Mouse (Mus musculus) liver, embryonic 11.5 days (tissue): ENCODE results near the gene Spata7. TPM values are rescaled to one million over a fixed set of nuclear protein-coding genes. Genes with fewer than 3 reads are reported as not detected.

Experiments
- ATAC-seq: fragments of 200-750 bp; cut with Nextera tagmentation; replicated peaks from 2 replicates; pipeline ENCODE4 v1.8.0; 2017; ENCODE audit warnings: moderate number of reproducible peaks, mild to moderate bottlenecking, moderate TSS enrichment, moderate library complexity; ENCODE audit not compliant: low FRiP score
- DNase-seq: peaks from one replicate; pipeline ENCODE4 v3.0.0-alpha.2; 2017; ENCODE audit warnings: low spot score
- H3K27ac ChIP-seq: fragments of 300-500 bp; sonication (generic); 2 replicates; pipeline ENCODE4 v1.5.1; 2014; ENCODE audit warnings: mild to moderate bottlenecking, low read depth, low read length, control low read depth
- H3K27me3 ChIP-seq: fragments of 300-500 bp; sonication (generic); replicated peaks from 2 replicates; pipeline ENCODE4 v1.6.1; 2014; ENCODE audit warnings: low read length, mixed read lengths; ENCODE audit not compliant: control insufficient read depth, insufficient read depth
- H3K36me3 ChIP-seq: fragments of 300-500 bp; sonication (generic); 2 replicates; pipeline ENCODE4 v1.6.1; 2014; ENCODE audit warnings: mild to moderate bottlenecking, low read length, moderate library complexity, mixed read lengths; ENCODE audit not compliant: control insufficient read depth, insufficient read depth
- H3K4me1 ChIP-seq: fragments of 300-500 bp; sonication (generic); replicated peaks from 2 replicates; pipeline ENCODE4 v1.6.1; 2014; ENCODE audit warnings: low read length, mixed read lengths; ENCODE audit not compliant: control insufficient read depth, insufficient read depth
- H3K4me2 ChIP-seq: fragments of 300-500 bp; sonication (generic); 2 replicates; pipeline ENCODE4 v1.6.1; 2014; ENCODE audit warnings: mild to moderate bottlenecking, control low read depth, moderate library complexity
- H3K4me3 ChIP-seq: fragments of 300-500 bp; sonication (generic); 2 replicates; pipeline ENCODE4 v1.5.1; 2014; ENCODE audit warnings: low read depth, low read length, control low read depth
- H3K9ac ChIP-seq: fragments of 300-500 bp; sonication (generic); 2 replicates; pipeline ENCODE4 v1.6.1; 2014; ENCODE audit warnings: low read depth, low read length, control low read depth
- H3K9me3 ChIP-seq: fragments of 300-500 bp; sonication (generic); 2 replicates; pipeline ENCODE4 v1.6.1; 2016; ENCODE audit warnings: low read length, inconsistent platforms, mixed read lengths; ENCODE audit not compliant: control insufficient read depth
- WGBS: fragments of 180-500 bp; shearing (Covaris S2); extraction: QIAGEN DNeasy Blood & Tissue Kit; methylation state at CpG from one replicate; pipeline ENCODE4 v1.1.7; 2014; 5-methylcytosine and 5-hydroxymethylcytosine counted together
- polyA plus RNA-seq: library from polyadenylated mRNA; unstranded; fragments of >200 nt; fragmentation: Nextera tagmentation; extraction: Ambion mirVana; gene quantifications from 2 replicates; pipeline ENCODE4 v1.2.1, GENCODE M21; 2014

Spata7 gene
- polyA plus RNA-seq, 1 experiment from 2014 or later, result 9.7 TPM

DNA sequence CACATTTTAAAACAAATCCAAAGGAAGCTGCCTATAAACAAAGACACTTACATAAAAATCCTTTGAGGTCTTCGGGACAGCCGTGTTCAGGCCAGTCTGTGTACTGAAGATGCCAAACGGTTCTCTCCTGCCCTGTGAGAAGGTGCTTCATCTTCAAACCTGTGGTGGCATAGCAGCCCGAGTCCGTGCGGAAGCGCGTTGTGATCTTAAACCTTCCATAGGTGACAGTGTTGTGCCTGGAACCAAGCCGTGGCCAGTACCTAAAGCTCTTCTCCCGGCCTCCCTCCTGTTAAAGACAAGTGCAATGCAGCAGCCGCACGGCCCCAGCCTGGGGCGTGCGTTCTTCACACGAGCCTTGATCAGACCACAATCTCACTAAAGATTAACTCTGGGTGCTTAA lies 51.9 kb downstream of the Spata7 start:
- ATAC-seq (no peak), DNase-seq (no peak)

DNA sequence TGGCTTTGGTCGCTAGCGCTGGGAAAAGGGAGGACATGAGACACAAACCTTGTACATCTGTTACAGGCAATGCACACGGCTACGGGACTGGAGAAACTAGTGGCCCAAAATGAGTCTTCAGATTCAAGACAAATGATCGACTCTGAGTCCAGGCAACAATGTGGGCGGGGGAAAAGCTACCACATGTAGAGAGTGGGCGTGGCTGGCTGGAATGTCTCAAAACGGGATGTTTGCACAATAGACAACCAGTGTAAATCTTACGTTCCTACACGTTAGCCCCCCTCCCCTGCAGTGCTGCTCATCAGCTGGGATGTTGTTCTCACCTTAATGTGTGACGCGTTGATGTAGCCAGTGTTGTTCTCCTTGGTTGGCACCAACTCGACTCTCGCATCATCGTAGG lies 54.2 kb downstream of the Spata7 start:
- Histone ChIP-seq H3K9ac (no peak overlapping the region), H3K27me3 (no peaks in the 10 kb centered on the region), H3K9me3 (no peaks in the 10 kb centered on the region), H3K4me2 (no peak overlapping the region), H3K36me3 (peaks cover 2% of the 10 kb centered on the region), H3K4me3 (no peak overlapping the region), H3K4me1 (no peaks in the 10 kb centered on the region), H3K27ac (no peak overlapping the region)
- 85% methylated on average over 15 of the region's 15 CpGs for WGBS
- no peak for DNase-seq
- no peak for ATAC-seq

More for the DNA sequence above, 51.9 kb downstream of the Spata7 start:
- H3K9ac ChIP-seq, result no peak overlapping the region
- no peaks in the 10 kb centered on the region for H3K27me3 ChIP-seq
- 88% methylated on average over 15 of the region's 15 CpGs for WGBS
- no peaks in the 10 kb centered on the region for H3K4me1 ChIP-seq
- peaks cover 2% of the 10 kb centered on the region for H3K36me3 ChIP-seq
- H3K4me2 ChIP-seq, result no peak overlapping the region
- no peak overlapping the region for H3K4me3 ChIP-seq
- H3K9me3 ChIP-seq, result no peaks in the 10 kb centered on the region
- no peak overlapping the region for H3K27ac ChIP-seq

DNA sequence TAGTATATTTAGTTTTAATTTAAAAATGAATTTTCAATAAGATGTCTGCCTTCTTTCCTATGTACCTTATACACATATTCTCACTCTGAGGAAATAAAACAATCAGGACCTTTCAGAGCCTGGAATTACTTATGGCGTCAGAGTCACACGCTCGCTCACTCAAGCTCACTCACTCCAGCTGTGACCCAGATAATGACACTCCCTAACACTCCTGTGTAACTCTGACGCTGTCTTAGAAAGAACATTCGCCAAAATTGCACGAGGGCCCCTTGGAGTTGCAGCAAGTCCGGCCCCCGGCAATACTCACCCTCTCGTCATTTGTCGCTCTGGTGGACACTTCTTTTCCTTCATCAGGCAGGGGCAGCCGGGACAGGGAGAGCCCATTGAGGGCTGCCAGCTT lies 55.2 kb downstream of the Spata7 start:
- no peak for ATAC-seq
- Histone ChIP-seq H3K9me3 (no peaks in the 10 kb centered on the region), H3K4me1 (no peaks in the 10 kb centered on the region), H3K27ac (no peak overlapping the region), H3K9ac (no peak overlapping the region), H3K4me3 (no peak overlapping the region), H3K4me2 (no peak overlapping the region), H3K36me3 (peaks cover 2% of the 10 kb centered on the region), H3K27me3 (no peaks in the 10 kb centered on the region)
- 82% methylated on average over 11 of the region's 11 CpGs for WGBS
- DNase-seq, result no peak

DNA sequence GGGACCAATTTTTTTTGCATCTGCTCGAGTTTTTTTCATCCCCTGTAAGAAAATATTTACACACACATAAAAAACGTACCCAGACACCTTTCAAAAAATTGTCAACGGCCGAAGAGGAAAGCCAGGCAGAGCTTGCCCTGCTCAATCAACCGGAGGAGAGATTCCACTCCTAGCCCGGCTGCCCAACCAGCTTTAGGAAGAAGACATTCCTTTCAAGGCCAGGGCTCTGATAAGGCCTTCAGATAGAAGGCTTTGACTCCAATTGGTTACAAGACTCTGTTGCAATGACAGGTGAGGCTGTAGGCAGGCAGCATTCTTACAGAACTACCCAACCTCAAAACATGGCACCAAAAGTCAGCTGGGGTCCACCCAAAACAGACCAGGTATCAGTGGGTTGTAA lies 55.6 kb downstream of the Spata7 start:
- ATAC-seq, result no peak
- DNase-seq, result no peak
- no peak overlapping the region for H3K4me2 ChIP-seq
- no peak overlapping the region for H3K4me3 ChIP-seq
- WGBS, result 63% methylated on average over 6 of the region's 6 CpGs
- no peaks in the 10 kb centered on the region for H3K4me1 ChIP-seq
- H3K36me3 ChIP-seq, result no peaks in the 10 kb centered on the region; the same call in 1 of the 2 replicates
- no peak overlapping the region for H3K9ac ChIP-seq
- no peaks in the 10 kb centered on the region for H3K27me3 ChIP-seq
- no peaks in the 10 kb centered on the region for H3K9me3 ChIP-seq
- H3K27ac ChIP-seq, result no peak overlapping the region

DNA sequence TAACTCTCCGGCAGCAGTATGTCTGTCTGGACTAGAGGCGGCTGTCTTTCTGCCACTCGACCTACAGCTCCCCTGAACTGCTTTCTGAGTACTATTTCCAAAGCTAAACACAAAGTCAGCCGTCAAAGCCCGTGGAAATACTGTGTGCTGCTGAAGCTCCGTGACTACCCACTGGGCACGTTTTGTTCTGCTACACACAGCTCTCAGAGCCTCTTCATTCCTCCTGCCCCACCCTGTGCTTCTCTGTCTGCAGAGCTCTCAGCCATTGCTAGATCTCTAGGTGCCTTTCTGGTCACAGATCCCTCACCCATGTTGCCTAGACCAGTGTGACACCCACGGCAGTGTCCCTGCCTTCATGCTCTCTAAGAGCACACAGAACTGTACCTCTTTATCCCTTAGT lies 62.3 kb downstream of the Spata7 start:
- ATAC-seq (no peak), DNase-seq (no peak)
- Histone ChIP-seq H3K9me3 (no peaks in the 10 kb centered on the region), H3K4me1 (no peaks in the 10 kb centered on the region), H3K27ac (no peak overlapping the region), H3K27me3 (no peaks in the 10 kb centered on the region), H3K4me2 (no peak overlapping the region), H3K4me3 (no peak overlapping the region), H3K36me3 (no peaks in the 10 kb centered on the region; the same call in 1 of the 2 replicates), H3K9ac (no peak overlapping the region)
- 84% methylated on average over 8 of the region's 8 CpGs for WGBS

DNA sequence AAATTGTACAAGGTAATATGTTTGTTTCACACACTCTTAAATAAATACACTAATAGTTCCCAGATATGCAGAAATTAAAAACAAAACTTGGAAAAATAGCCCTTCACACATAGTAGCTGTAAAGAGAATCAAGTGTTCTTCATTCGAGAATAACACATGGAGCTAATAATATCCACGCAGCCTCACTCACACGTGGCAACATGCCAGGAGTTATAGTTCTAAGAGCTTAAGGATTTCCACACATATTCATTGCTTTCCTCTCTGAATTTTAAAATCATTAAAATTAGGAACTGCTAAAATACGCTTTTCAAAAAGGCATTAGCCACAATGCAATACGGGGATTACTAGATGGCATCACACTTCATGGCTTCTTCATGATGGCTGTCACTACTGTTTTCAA lies 69.2 kb downstream of the Spata7 start:
- Histone ChIP-seq H3K9ac (no peak overlapping the region), H3K9me3 (no peaks in the 10 kb centered on the region)

DNA sequence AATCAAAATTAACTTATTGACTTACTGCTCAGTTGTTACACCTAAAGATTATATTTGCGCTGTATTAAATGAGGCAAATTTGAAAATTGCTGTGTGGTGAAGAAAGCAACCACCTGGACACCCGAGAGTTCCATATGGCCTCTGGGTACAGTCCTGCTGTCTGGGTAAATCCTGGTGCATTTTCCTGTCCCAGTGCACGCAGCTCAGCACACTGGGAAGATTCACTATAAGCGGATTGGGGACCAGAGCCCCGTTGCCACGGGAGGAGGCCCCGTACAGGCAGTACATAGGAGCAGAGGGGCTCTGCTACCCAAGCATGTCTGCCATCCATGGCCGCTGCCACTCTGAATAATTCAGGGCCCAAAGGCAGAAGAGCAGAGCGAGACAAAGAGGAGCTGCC lies 73.6 kb downstream of the Spata7 start:
- no peak overlapping the region for H3K4me3 ChIP-seq
- H3K9me3 ChIP-seq, result no peaks in the 10 kb centered on the region
- ATAC-seq (no peak), DNase-seq (no peak)
- H3K27ac ChIP-seq, result no peak overlapping the region
- no peaks in the 10 kb centered on the region; the same call in 1 of the 2 replicates for H3K36me3 ChIP-seq
- no peaks in the 10 kb centered on the region for H3K27me3 ChIP-seq
- H3K4me2 ChIP-seq, result no peak overlapping the region
- no peak overlapping the region for H3K9ac ChIP-seq
- no peaks in the 10 kb centered on the region for H3K4me1 ChIP-seq
- 85% methylated on average over 9 of the region's 9 CpGs for WGBS

More for the DNA sequence above, 69.2 kb downstream of the Spata7 start:
- 84% methylated on average over 5 of the region's 5 CpGs for WGBS
- H3K27me3 ChIP-seq, result no peaks in the 10 kb centered on the region
- no peak overlapping the region for H3K27ac ChIP-seq
- no peak overlapping the region for H3K4me3 ChIP-seq
- no peak for DNase-seq
- no peak for ATAC-seq
- no peak overlapping the region for H3K4me2 ChIP-seq
- H3K4me1 ChIP-seq, result no peaks in the 10 kb centered on the region
- H3K36me3 ChIP-seq, result no peaks in the 10 kb centered on the region; the same call in 1 of the 2 replicates

DNA sequence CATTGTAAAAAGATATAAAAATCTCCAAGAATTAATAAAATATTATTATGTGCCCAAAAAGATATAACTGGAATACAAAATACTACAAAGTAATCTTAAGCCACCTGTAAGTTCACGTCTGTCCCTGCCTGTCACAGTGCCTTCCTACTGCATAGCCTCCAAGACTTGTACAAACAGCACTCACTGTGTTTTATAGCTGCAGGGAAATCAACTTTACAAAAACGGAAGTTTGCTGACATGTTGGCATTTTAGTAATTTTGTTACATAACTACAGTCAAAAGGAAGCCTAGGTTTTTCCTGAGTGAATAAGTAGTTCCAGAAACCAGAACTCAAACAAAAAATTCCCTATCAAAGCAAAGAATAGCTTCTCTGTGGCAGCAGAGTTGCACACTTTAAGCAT lies 75.6 kb downstream of the Spata7 start:
- Histone ChIP-seq H3K4me3 (no peak overlapping the region), H3K27ac (no peak overlapping the region), H3K36me3 (no peaks in the 10 kb centered on the region; the same call in 1 of the 2 replicates), H3K4me1 (no peaks in the 10 kb centered on the region), H3K9ac (no peak overlapping the region), H3K9me3 (no peaks in the 10 kb centered on the region), H3K27me3 (no peaks in the 10 kb centered on the region), H3K4me2 (no peak overlapping the region)
- WGBS, result 83% methylated on average over 2 of the region's 2 CpGs
- DNase-seq (no peak), ATAC-seq (no peak)

DNA sequence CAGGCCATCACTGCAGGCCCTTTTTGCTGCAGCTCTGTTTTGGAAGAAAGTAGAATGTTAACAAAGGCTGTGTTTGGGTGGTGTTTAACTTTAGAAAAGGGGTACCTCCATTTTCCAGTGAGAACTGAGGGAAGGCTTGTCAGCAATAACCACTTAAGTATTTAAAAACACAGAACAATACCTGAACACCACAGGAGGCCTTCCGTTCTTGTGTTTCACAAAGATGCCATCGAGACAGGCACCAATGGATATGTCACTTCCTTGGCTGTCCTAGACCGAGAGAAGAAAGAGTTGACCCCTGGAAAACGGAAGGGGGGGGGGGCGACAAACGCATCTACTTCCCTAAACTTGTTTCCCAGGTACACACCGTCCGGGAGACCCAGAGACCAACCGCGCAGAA lies 76.0 kb downstream of the Spata7 start:
- no peak overlapping the region for H3K9ac ChIP-seq
- no peak overlapping the region for H3K4me2 ChIP-seq
- ATAC-seq (no peak), DNase-seq (no peak)
- H3K4me3 ChIP-seq, result no peak overlapping the region
- no peaks in the 10 kb centered on the region for H3K4me1 ChIP-seq
- H3K27ac ChIP-seq, result no peak overlapping the region
- H3K36me3 ChIP-seq, result no peaks in the 10 kb centered on the region
- WGBS, result 85% methylated on average over 10 of the region's 10 CpGs
- no peaks in the 10 kb centered on the region for H3K27me3 ChIP-seq
- no peaks in the 10 kb centered on the region for H3K9me3 ChIP-seq
